Mouse (Mus musculus): ENCODE results near the gene Gm17521. TPM values are rescaled to one million over a fixed set of nuclear protein-coding genes. Genes with fewer than 3 reads are reported as not detected.
"Not testable (repeated sequence)": the region's sequence is repeated elsewhere in the genome, so short reads cannot be mapped to it uniquely, and the experiment has no call there.

Gene Gm17521
- polyA plus RNA-seq (2015; fragmentation: Nextera tagmentation; extraction: Ambion mirVana) = not detected in 2 replicates

DNA sequence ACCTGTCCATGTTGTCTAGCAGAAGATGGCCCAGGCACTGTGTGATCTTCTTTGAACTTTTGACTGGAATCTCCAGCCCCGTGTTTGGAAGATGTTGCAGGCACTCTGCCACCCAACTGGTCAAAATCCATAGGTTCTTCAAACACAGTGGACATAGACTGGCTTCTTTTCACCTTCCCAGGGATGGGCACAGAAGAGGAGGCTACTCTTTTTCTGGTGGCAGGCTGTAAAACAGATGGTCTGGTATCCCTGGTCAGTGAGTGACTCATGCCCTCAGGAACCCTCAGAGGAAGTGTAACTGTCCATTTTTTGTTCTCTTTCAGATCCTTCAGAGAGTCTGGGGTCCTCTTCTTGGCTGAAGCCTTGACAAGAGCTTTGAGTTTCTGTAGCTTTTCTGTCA is at the start of gene Gm17521:
TSS of gene Gm17521 (minus strand) at position 101 of the 400 bp plus-strand sequence.
- H3K9me3 ChIP-seq; H3K27ac ChIP-seq; ATAC-seq (ENCODE audit: low FRiP score, low read depth); H3K9ac ChIP-seq; H3K27me3 ChIP-seq; H3K4me1 ChIP-seq; H3K36me3 ChIP-seq; H3K4me3 ChIP-seq; H3K4me2 ChIP-seq (replicated peaks): not testable (repeated sequence)
- 68% methylated on average over 1 of the region's 1 CpGs for WGBS

DNA sequence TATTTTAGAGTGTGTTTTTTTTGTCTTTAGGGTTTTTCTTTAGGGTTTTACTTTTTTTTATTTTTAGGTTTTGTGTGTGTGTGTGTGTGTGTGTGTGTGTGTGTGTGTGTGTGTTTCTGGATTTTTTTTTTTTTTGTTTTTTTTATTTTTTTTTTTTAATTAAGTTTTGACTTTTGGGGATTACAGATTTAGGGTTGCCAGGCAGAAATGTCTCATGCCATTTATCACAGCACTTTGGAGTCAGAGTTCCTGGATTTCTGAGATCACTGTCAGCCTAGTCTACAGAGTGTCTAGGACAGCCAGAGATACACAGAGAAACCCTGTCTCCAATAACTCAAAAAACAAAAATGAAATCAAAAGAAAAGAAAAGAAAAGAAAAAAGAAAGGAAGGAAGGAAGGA is 14.5 kb upstream of the Gm17521 start:
- Histone ChIP-seq H3K27ac (no peak overlapping the region), H3K4me2 (replicated peaks) (no peak overlapping the region), H3K36me3 (no peaks in the 10 kb centered on the region), H3K9me3 (no peaks in the 10 kb centered on the region), H3K9ac (no peak overlapping the region), H3K27me3 (no peaks in the 10 kb centered on the region), H3K4me3 (no peak overlapping the region), H3K4me1 (no peaks in the 10 kb centered on the region)
- ATAC-seq (ENCODE audit: low FRiP score, low read depth) = no peak

DNA sequence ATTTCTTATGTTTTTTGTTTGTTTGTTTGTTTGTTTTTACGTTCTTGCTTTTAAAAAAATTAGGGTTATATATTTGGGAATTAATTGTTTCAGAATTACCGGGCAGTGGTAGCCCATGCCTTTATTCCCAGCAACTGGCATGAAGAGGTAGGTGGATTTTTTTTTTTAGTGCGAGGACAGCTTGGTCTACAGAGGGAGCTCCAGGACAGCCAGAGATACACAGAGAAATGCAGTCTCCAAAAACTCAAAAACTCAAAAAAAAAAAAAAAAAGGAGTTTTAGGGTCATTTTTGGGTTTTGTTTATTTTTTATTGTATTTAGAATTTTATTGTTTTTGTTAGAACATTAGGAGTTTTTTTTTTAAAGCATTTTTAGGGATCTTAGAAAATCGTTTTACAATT is 14.0 kb upstream of the Gm17521 start:
- WGBS = 62% methylated on average over 4 of the region's 4 CpGs
- H3K4me1 ChIP-seq = no peaks in the 10 kb centered on the region
- ATAC-seq (ENCODE audit: low FRiP score, low read depth) = no peak
- no peaks in the 10 kb centered on the region for H3K9me3 ChIP-seq
- no peaks in the 10 kb centered on the region for H3K27me3 ChIP-seq
- H3K9ac ChIP-seq = no peak overlapping the region
- H3K4me2 ChIP-seq (replicated peaks) = no peak overlapping the region
- no peak overlapping the region for H3K4me3 ChIP-seq
- no peaks in the 10 kb centered on the region for H3K36me3 ChIP-seq
- H3K27ac ChIP-seq = no peak overlapping the region

Other genes with a start within 250 kb of the Gm17521 start
- gene Cldn34c1, start 73.8 kb upstream of the Gm17521 start, polyA plus RNA-seq (2015; fragmentation: Nextera tagmentation; extraction: Ambion mirVana) = 19.4 and 22.5 TPM in 2 replicates
- not detected in 2 replicates for gene Srsx, start 192.8 kb upstream of the Gm17521 start, polyA plus RNA-seq (2015; fragmentation: Nextera tagmentation; extraction: Ambion mirVana)
- not detected in 2 replicates for gene Gm17577, start 217.2 kb upstream of the Gm17521 start, polyA plus RNA-seq (2015; fragmentation: Nextera tagmentation; extraction: Ambion mirVana)

Data from limb, embryonic 13.5 days (tissue).